Mouse (Mus musculus): ENCODE results near the gene Sept5. TPM values are rescaled to one million over a fixed set of nuclear protein-coding genes. Genes with fewer than 3 reads are reported as not detected.
A peak's percentile ranks its signal among the peaks of the same experiment; 100 is the strongest.

Sept5 gene
- total RNA-seq, 4 experiments from 2014 or later = 759 to 812 (median 777) TPM

GRCm38 (mm10) chr16:18617370-18618065 lies 12.2 kb downstream of the Sept5 start:
- peak in 1 of 2 experiments; percentile 93 for DNase-seq (ENCODE audit: low spot score in 2 of 2)

- DNase-seq (ENCODE audit: low spot score in 2 of 2) = no peak
These were observed 16.5 kb downstream of the Sept5 start for GRCm38 (mm10) chr16:18613301-18613700.

GRCm38 (mm10) chr16:18611752-18612151 lies 18.0 kb downstream of the Sept5 start:
- no peak for DNase-seq (ENCODE audit: low spot score in 2 of 2)

GRCm38 (mm10) chr16:18609099-18609498 lies 20.7 kb downstream of the Sept5 start:
- no peak for DNase-seq (ENCODE audit: low spot score in 2 of 2)

GRCm38 (mm10) chr16:18608226-18608625 lies 21.5 kb downstream of the Sept5 start:
- no peak for DNase-seq (ENCODE audit: low spot score in 2 of 2)

GRCm38 (mm10) chr16:18605705-18606104 lies 24.0 kb downstream of the Sept5 start:
- no peak for DNase-seq (ENCODE audit: low spot score in 2 of 2)

- no peak for DNase-seq (ENCODE audit: low spot score in 2 of 2)
These were observed 25.5 kb downstream of the Sept5 start for GRCm38 (mm10) chr16:18604267-18604701.

GRCm38 (mm10) chr16:18601447-18601846 lies 28.3 kb downstream of the Sept5 start:
- DNase-seq (ENCODE audit: low spot score in 2 of 2) = no peak

- no peak for DNase-seq (ENCODE audit: low spot score in 2 of 2)
These were observed 31.7 kb downstream of the Sept5 start for GRCm38 (mm10) chr16:18598006-18598405.

GRCm38 (mm10) chr16:18596255-18596654 lies 33.5 kb downstream of the Sept5 start:
- no peak for DNase-seq (ENCODE audit: low spot score in 2 of 2)

GRCm38 (mm10) chr16:18593930-18594329 lies 35.8 kb downstream of the Sept5 start:
- no peak for DNase-seq (ENCODE audit: low spot score in 2 of 2)

GRCm38 (mm10) chr16:18591047-18592018 lies 38.4 kb downstream of the Sept5 start:
- no peak for DNase-seq (ENCODE audit: low spot score in 2 of 2)

GRCm38 (mm10) chr16:18589804-18590790 lies 39.7 kb downstream of the Sept5 start, which contains the start of gene Tbx1:
Gene Tbx1, minus strand, starts transcription at chr16:18590671.
- no peak for DNase-seq (ENCODE audit: low spot score in 2 of 2)

- no peak for DNase-seq (ENCODE audit: low spot score in 2 of 2)
These were observed 40.6 kb downstream of the Sept5 start for GRCm38 (mm10) chr16:18589080-18589621.

GRCm38 (mm10) chr16:18588738-18589055 lies 41.1 kb downstream of the Sept5 start:
- DNase-seq (ENCODE audit: low spot score in 2 of 2) = no peak

- no peak for DNase-seq (ENCODE audit: low spot score in 2 of 2)
These were observed 41.7 kb downstream of the Sept5 start for GRCm38 (mm10) chr16:18587847-18588737.

- no peak for DNase-seq (ENCODE audit: low spot score in 2 of 2)
These were observed 42.7 kb downstream of the Sept5 start for GRCm38 (mm10) chr16:18586906-18587546.

- DNase-seq (ENCODE audit: low spot score in 2 of 2) = no peak
These were observed 43.5 kb downstream of the Sept5 start for GRCm38 (mm10) chr16:18586076-18586905.

Data from left cerebral cortex, adult 8-10 months (tissue).